Mouse (Mus musculus) heart, embryonic 16.5 days (tissue): ENCODE results near the gene Rapgef4. TPM values are rescaled to one million over a fixed set of nuclear protein-coding genes. Genes with fewer than 3 reads are reported as not detected.
A peak's percentile ranks its signal among the peaks of the same experiment; 100 is the strongest.

ENCODE experiments used
- ATAC-seq: fragments of 200-750 bp; cut with Nextera tagmentation; replicated peaks from 2 replicates; pipeline ENCODE4 v1.8.0; 2017; ENCODE audit warnings: moderate number of reproducible peaks; ENCODE audit not compliant: insufficient read depth, low FRiP score; ENCODE audit errors: extremely low read depth
- H3K27ac ChIP-seq: fragments of 300-500 bp; sonication (generic); 2 replicates; pipeline ENCODE4 v1.5.1; 2014; ENCODE audit warnings: mild to moderate bottlenecking, low read length, control low read depth, moderate library complexity
- H3K27me3 ChIP-seq: fragments of 300-500 bp; sonication (generic); 2 replicates; pipeline ENCODE4 v1.6.1; 2014; ENCODE audit warnings: low read length, mixed read lengths; ENCODE audit not compliant: control insufficient read depth, insufficient read depth
- H3K36me3 ChIP-seq: fragments of 300-500 bp; sonication (generic); 2 replicates; pipeline ENCODE4 v1.6.1; 2014; ENCODE audit not compliant: control insufficient read depth, insufficient read depth
- H3K4me1 ChIP-seq: fragments of 300-500 bp; sonication (generic); 2 replicates; pipeline ENCODE4 v1.6.1; 2014; ENCODE audit warnings: low read length, mixed read lengths; ENCODE audit not compliant: control insufficient read depth, insufficient read depth
- H3K4me2 ChIP-seq: fragments of 300-500 bp; sonication (generic); 2 replicates; pipeline ENCODE4 v1.6.1; 2014; ENCODE audit warnings: low read depth, mild to moderate bottlenecking, control low read depth, low read length
- H3K4me3 ChIP-seq: fragments of 300-500 bp; sonication (generic); 2 replicates; pipeline ENCODE4 v1.5.1; 2014; ENCODE audit warnings: mild to moderate bottlenecking, control low read depth, low read length
- H3K9ac ChIP-seq: fragments of 300-500 bp; sonication (generic); 2 replicates; pipeline ENCODE4 v1.6.1; 2014; ENCODE audit warnings: low read length, control low read depth
- H3K9me3 ChIP-seq: fragments of 300-500 bp; sonication (generic); replicated peaks from 2 replicates; pipeline ENCODE4 v1.6.1; 2016; ENCODE audit warnings: low read length; ENCODE audit not compliant: control insufficient read depth
- WGBS: fragments of 180-500 bp; shearing (Covaris S2); extraction: QIAGEN DNeasy Blood & Tissue Kit; methylation state at CpG from one replicate; pipeline ENCODE4 v1.1.7; 2014; 5-methylcytosine and 5-hydroxymethylcytosine counted together
- polyA plus RNA-seq: library from polyadenylated mRNA; unstranded; fragments of >200 nt; fragmentation: Nextera tagmentation; extraction: Ambion mirVana; gene quantifications from 2 replicates; pipeline ENCODE4 v1.2.1, GENCODE M21; 2015

The Rapgef4 gene
- polyA plus RNA-seq, 1 experiment from 2014 or later = 4.1 TPM

GRCm38 (mm10) chr2:72157561-72157960, 176.5 kb downstream of the Rapgef4 start:
- peak overlapping the region; percentile 5; the same call in 1 of the 2 replicates for H3K9ac ChIP-seq
- H3K27me3 ChIP-seq = no peaks in the 10 kb centered on the region
- ATAC-seq = peak; percentile 78
- peak overlapping the region; percentile 28; the same call in 1 of the 2 replicates for H3K4me2 ChIP-seq
- H3K4me1 ChIP-seq = peaks cover 25% of the 10 kb centered on the region
- H3K9me3 ChIP-seq = no peaks in the 10 kb centered on the region
- H3K27ac ChIP-seq = peak overlapping the region; percentile 28
- 7% methylated on average over 9 of the region's 9 CpGs for WGBS
- H3K4me3 ChIP-seq = no peak overlapping the region
- no peaks in the 10 kb centered on the region for H3K36me3 ChIP-seq

- WGBS = 66% methylated on average over 5 of the region's 5 CpGs
- no peak overlapping the region for H3K4me2 ChIP-seq
Observed at GRCm38 (mm10) chr2:72158045-72158444, 177.0 kb downstream of the Rapgef4 start.

GRCm38 (mm10) chr2:72158691-72159225, 177.7 kb downstream of the Rapgef4 start:
- H3K4me1 ChIP-seq = peaks cover 22% of the 10 kb centered on the region
- H3K9me3 ChIP-seq = no peaks in the 10 kb centered on the region

More at GRCm38 (mm10) chr2:72158045-72158444, 177.0 kb downstream of the Rapgef4 start:
- Histone ChIP-seq H3K36me3 (no peaks in the 10 kb centered on the region), H3K4me1 (peaks cover 25% of the 10 kb centered on the region), H3K9me3 (no peaks in the 10 kb centered on the region), H3K4me3 (no peak overlapping the region), H3K9ac (no peak overlapping the region), H3K27ac (no peak overlapping the region), H3K27me3 (no peaks in the 10 kb centered on the region)
- ATAC-seq = no peak

GRCm38 (mm10) chr2:72159281-72159680, 178.2 kb downstream of the Rapgef4 start:
- Histone ChIP-seq H3K4me3 (no peak overlapping the region), H3K27me3 (no peaks in the 10 kb centered on the region), H3K4me1 (peaks cover 22% of the 10 kb centered on the region), H3K9me3 (no peaks in the 10 kb centered on the region), H3K36me3 (no peaks in the 10 kb centered on the region), H3K4me2 (no peak overlapping the region), H3K9ac (no peak overlapping the region), H3K27ac (no peak overlapping the region)
- 0 out of 2 replicates have a peak, but pooled peaks have one; percentile 38 for ATAC-seq
- 73% methylated on average over 6 of the region's 6 CpGs for WGBS

More at GRCm38 (mm10) chr2:72158691-72159225, 177.7 kb downstream of the Rapgef4 start:
- Histone ChIP-seq H3K4me2 (no peak overlapping the region), H3K36me3 (no peaks in the 10 kb centered on the region), H3K27ac (no peak overlapping the region), H3K4me3 (no peak overlapping the region), H3K27me3 (no peaks in the 10 kb centered on the region), H3K9ac (no peak overlapping the region)
- peak; percentile 34; the same call in 1 of the 2 replicates for ATAC-seq
- WGBS = 81% methylated on average over 10 of the region's 10 CpGs

GRCm38 (mm10) chr2:72165136-72165854, 184.3 kb downstream of the Rapgef4 start:
- no peak overlapping the region for H3K27ac ChIP-seq
- H3K36me3 ChIP-seq = no peaks in the 10 kb centered on the region
- H3K4me1 ChIP-seq = peaks cover 27% of the 10 kb centered on the region
- no peak overlapping the region for H3K9ac ChIP-seq
- H3K27me3 ChIP-seq = no peaks in the 10 kb centered on the region
- WGBS = 81% methylated on average over 5 of the region's 5 CpGs
- H3K9me3 ChIP-seq = no peaks in the 10 kb centered on the region
- no peak for ATAC-seq
- no peak overlapping the region for H3K4me2 ChIP-seq
- H3K4me3 ChIP-seq = no peak overlapping the region

- no peak overlapping the region for H3K4me3 ChIP-seq
- no peaks in the 10 kb centered on the region for H3K9me3 ChIP-seq
- H3K27ac ChIP-seq = peak overlapping the region; percentile 90
- peak; percentile 73 for ATAC-seq
- 13% methylated on average over 9 of the region's 9 CpGs for WGBS
- H3K36me3 ChIP-seq = no peaks in the 10 kb centered on the region
- H3K27me3 ChIP-seq = no peaks in the 10 kb centered on the region
- peak overlapping the region; percentile 26; the same call in 1 of the 2 replicates for H3K4me2 ChIP-seq
- peaks cover 39% of the 10 kb centered on the region for H3K4me1 ChIP-seq
- H3K9ac ChIP-seq = no peak overlapping the region
Observed at GRCm38 (mm10) chr2:72169451-72170100, 188.5 kb downstream of the Rapgef4 start.

GRCm38 (mm10) chr2:72170546-72170945, 189.5 kb downstream of the Rapgef4 start:
- no peaks in the 10 kb centered on the region for H3K27me3 ChIP-seq
- H3K27ac ChIP-seq = peak overlapping the region; percentile 90; the same call in 1 of the 2 replicates
- H3K4me2 ChIP-seq = no peak overlapping the region
- 0 out of 2 replicates have a peak, but pooled peaks have one; percentile 38 for ATAC-seq
- H3K36me3 ChIP-seq = no peaks in the 10 kb centered on the region
- 80% methylated on average over 8 of the region's 8 CpGs for WGBS
- H3K9me3 ChIP-seq = no peaks in the 10 kb centered on the region
- no peak overlapping the region for H3K4me3 ChIP-seq
- no peak overlapping the region for H3K9ac ChIP-seq
- peaks cover 39% of the 10 kb centered on the region for H3K4me1 ChIP-seq

- no peak overlapping the region for H3K4me3 ChIP-seq
- H3K9me3 ChIP-seq = no peaks in the 10 kb centered on the region
- H3K4me2 ChIP-seq = no peak overlapping the region
- ATAC-seq = no peak
- no peak overlapping the region for H3K27ac ChIP-seq
- H3K36me3 ChIP-seq = no peaks in the 10 kb centered on the region
- H3K9ac ChIP-seq = no peak overlapping the region
- WGBS = 88% methylated on average over 5 of the region's 5 CpGs
- peaks cover 46% of the 10 kb centered on the region for H3K4me1 ChIP-seq
- no peaks in the 10 kb centered on the region for H3K27me3 ChIP-seq
Observed at GRCm38 (mm10) chr2:72171204-72171603, 190.2 kb downstream of the Rapgef4 start.

- H3K9ac ChIP-seq = no peak overlapping the region
- no peak overlapping the region for H3K27ac ChIP-seq
- H3K9me3 ChIP-seq = no peaks in the 10 kb centered on the region
- no peaks in the 10 kb centered on the region for H3K27me3 ChIP-seq
- WGBS = 32% methylated on average over 3 of the region's 3 CpGs
- no peaks in the 10 kb centered on the region for H3K36me3 ChIP-seq
- H3K4me2 ChIP-seq = no peak overlapping the region
- H3K4me3 ChIP-seq = no peak overlapping the region
- ATAC-seq = no peak
- peaks cover 41% of the 10 kb centered on the region for H3K4me1 ChIP-seq
Observed at GRCm38 (mm10) chr2:72173010-72173409, 192.0 kb downstream of the Rapgef4 start.
